Mouse (Mus musculus) kidney, postnatal 36 days (tissue): ENCODE measurements around the gene App.

Experiments used
- DNase-seq, 2 experiments: peaks; one replicate each; pipeline ENCODE4 v3.0.0; 2021 to 2022; ENCODE audit warnings: mixed read lengths in 2 of 2

The App gene

GRCm38 (mm10) chr16:84966983-84967382 lies 206.6 kb downstream of the App start:
- no peak for DNase-seq

DNA sequence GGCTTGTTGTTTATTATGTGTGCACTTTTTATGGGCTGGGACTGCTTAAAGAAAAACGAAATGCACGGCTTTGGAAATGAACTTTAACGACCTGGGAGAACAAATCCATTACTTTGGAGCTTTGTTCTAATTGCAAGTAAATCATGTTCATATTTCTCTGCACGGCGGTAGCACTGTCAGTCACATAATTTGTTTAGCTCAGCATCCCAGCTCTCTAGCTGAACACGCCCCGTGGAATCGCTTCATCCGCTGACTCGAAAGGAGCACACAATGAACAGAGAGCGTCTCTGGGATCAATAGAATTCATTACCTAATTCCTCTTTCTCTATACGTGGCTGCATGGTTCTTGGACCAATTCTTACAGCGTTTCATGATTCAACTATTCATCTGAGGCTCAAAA lies 207.5 kb downstream of the App start:
- no peak for DNase-seq

GRCm38 (mm10) chr16:84963960-84964359 lies 209.6 kb downstream of the App start:
- no peak for DNase-seq

DNA sequence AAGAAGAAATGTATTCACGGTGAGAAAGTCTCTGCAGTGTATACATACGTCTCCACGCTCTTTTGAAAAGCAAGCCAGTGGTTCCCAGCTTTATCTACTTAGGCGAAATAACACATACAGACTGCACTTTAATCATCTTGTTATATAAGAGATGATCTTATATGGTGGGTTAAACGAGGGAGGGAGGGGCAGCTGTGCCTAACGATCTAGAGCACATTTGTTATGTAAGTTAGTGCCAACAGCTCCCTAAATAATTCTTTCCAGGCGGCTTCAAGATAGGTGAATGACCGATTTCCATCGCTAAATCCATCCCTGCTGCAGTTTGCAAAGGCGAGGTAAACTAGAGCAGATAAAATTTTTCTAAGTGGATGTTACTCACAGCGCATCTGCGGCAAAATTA lies 210.0 kb downstream of the App start:
- no peak for DNase-seq

GRCm38 (mm10) chr16:84957253-84957652 lies 216.3 kb downstream of the App start:
- DNase-seq, result no peak

GRCm38 (mm10) chr16:84956690-84957089 lies 216.9 kb downstream of the App start:
- DNase-seq, result no peak

DNA sequence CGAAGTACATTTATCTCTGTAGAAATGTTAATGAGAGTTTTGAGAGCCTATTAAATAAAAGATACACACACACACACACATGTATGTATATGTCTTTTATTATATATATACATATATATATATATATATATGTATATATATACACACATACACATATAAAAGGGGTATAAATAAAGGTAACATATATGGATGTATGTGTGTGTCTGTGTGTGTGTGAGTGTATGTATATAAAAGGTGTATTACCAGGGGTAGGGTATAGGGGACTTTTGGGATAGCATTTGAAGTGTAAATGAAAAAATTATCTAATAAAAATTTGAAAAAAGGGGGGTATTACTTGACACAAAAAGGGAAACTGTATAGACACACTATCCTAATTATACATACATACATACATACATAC lies 217.7 kb downstream of the App start:
- DNase-seq, result no peak

GRCm38 (mm10) chr16:84955204-84955839 lies 218.2 kb downstream of the App start:
- DNase-seq, result peak; percentile 82 to 92

GRCm38 (mm10) chr16:84931024-84931423 lies 242.5 kb downstream of the App start:
- DNase-seq, result no peak

GRCm38 (mm10) chr16:84927827-84928226 lies 245.7 kb downstream of the App start:
- no peak for DNase-seq

- peak in 1 of 2 experiments; percentile 1 for DNase-seq
Measured at GRCm38 (mm10) chr16:84919649-84920308, 253.8 kb downstream of the App start.

GRCm38 (mm10) chr16:84919087-84919486 lies 254.5 kb downstream of the App start:
- DNase-seq, result no peak

GRCm38 (mm10) chr16:84916772-84917171 lies 256.8 kb downstream of the App start:
- DNase-seq, result no peak

DNA sequence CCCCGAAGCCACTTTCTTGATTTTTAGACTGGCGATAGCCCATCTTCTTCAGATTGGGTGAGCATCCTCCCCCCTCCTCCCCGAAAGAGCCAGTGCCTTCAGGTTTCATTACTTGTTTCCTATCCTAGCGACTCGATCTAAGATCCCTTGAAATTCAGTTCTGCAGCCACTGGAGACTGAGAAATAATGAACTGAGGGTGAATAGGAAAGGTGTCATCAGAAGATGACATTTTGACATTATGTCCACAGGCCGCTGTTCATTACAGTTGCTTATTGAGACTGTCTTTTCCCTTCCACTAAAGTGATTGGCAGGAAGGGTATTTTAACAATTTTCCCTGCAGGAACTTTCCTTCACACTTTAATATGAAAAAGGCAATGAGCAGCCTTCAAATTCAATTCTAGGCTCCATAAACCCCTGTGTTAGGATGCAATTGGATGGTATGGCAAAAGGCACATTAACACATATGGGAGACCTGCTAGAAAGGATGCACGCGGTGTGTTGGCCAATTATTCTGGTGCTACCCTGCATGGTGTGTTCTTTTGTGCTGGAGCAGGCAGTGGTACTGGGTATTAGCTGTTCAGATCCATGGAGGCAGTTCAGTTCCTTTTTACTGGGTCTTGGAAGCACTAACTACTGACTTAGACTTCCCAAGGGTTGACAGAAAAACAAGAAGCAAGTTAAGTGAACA lies 261.9 kb downstream of the App start:
- no peak for DNase-seq

DNA sequence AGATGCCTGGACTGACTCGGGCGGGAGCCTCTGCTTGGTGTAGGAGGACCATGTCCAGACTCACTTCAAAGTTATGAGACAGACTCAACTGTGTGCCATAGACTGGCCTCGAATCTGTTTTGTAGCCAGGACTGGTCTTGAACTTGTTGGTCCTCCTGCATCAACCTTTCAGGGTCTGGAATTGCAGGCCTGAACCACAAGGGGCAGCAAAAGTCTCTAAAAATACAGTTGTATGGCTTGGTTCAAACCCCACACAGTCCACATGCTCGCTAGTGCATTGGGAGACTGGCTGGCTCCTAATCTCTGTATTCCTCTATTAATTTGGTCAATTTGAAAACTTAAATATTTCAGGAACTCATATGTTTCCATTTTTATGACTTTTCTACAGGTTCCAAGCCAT lies 270.6 kb downstream of the App start:
- no peak for DNase-seq
